Mouse (Mus musculus): ENCODE data around the gene Itfg2. TPM values are rescaled to one million over a fixed set of nuclear protein-coding genes. Genes with fewer than 3 reads are reported as not detected.

The Itfg2 gene
- polyA plus RNA-seq, 1 experiment = 42.2 TPM

GRCm38 (mm10) chr6:128433566-128433965 lies 8.8 kb upstream of the Itfg2 start:
- TF ChIP-seq CTCF (IDR thresholded peaks at IDR 0.05; ENCODE audit: borderline replicate concordance, extremely low read depth, insufficient read depth, insufficient read length) (no peak), POLR2A (IDR thresholded peaks at IDR 0.05; ENCODE audit: borderline replicate concordance, extremely low read depth, insufficient read depth, insufficient read length, poor library complexity, severe bottlenecking) (no peak)
- DNase-seq (ENCODE audit: low read depth) = no peak

- TF ChIP-seq CTCF (IDR thresholded peaks at IDR 0.05; ENCODE audit: borderline replicate concordance, extremely low read depth, insufficient read depth, insufficient read length) = no peak
- TF ChIP-seq POLR2A (IDR thresholded peaks at IDR 0.05; ENCODE audit: borderline replicate concordance, extremely low read depth, insufficient read depth, insufficient read length, poor library complexity, severe bottlenecking) = no peak
These were observed 7.7 kb upstream of the Itfg2 start for GRCm38 (mm10) chr6:128432356-128432915.

GRCm38 (mm10) chr6:128429826-128430225 lies 5.1 kb upstream of the Itfg2 start:
- TF ChIP-seq CTCF (IDR thresholded peaks at IDR 0.05; ENCODE audit: borderline replicate concordance, extremely low read depth, insufficient read depth, insufficient read length) (no peak), POLR2A (IDR thresholded peaks at IDR 0.05; ENCODE audit: borderline replicate concordance, extremely low read depth, insufficient read depth, insufficient read length, poor library complexity, severe bottlenecking) (no peak)
- no peak for DNase-seq (ENCODE audit: low read depth)

More at GRCm38 (mm10) chr6:128432356-128432915, 7.7 kb upstream of the Itfg2 start:
- DNase-seq (ENCODE audit: low read depth) = peak; percentile 29

- DNase-seq (ENCODE audit: low read depth) = no peak
These were observed 4.6 kb upstream of the Itfg2 start for GRCm38 (mm10) chr6:128429300-128429699.

GRCm38 (mm10) chr6:128427571-128427970 lies 2.8 kb upstream of the Itfg2 start:
- no peak for TF ChIP-seq POLR2A (IDR thresholded peaks at IDR 0.05; ENCODE audit: borderline replicate concordance, extremely low read depth, insufficient read depth, insufficient read length, poor library complexity, severe bottlenecking)
- no peak for TF ChIP-seq CTCF (IDR thresholded peaks at IDR 0.05; ENCODE audit: borderline replicate concordance, extremely low read depth, insufficient read depth, insufficient read length)
- no peak for DNase-seq (ENCODE audit: low read depth)

More at GRCm38 (mm10) chr6:128429300-128429699, 4.6 kb upstream of the Itfg2 start:
- TF ChIP-seq POLR2A (IDR thresholded peaks at IDR 0.05; ENCODE audit: borderline replicate concordance, extremely low read depth, insufficient read depth, insufficient read length, poor library complexity, severe bottlenecking) (no peak), CTCF (IDR thresholded peaks at IDR 0.05; ENCODE audit: borderline replicate concordance, extremely low read depth, insufficient read depth, insufficient read length) (no peak)

GRCm38 (mm10) chr6:128425046-128425445 lies 315 bp upstream of the Itfg2 start:
- DNase-seq (ENCODE audit: low read depth) = no peak
- TF ChIP-seq CTCF (IDR thresholded peaks at IDR 0.05; ENCODE audit: borderline replicate concordance, extremely low read depth, insufficient read depth, insufficient read length) = no peak
- no peak for TF ChIP-seq POLR2A (IDR thresholded peaks at IDR 0.05; ENCODE audit: borderline replicate concordance, extremely low read depth, insufficient read depth, insufficient read length, poor library complexity, severe bottlenecking)

GRCm38 (mm10) chr6:128423496-128424268 lies 1.0 kb downstream of the Itfg2 start:
- TF ChIP-seq POLR2A (IDR thresholded peaks at IDR 0.05; ENCODE audit: borderline replicate concordance, extremely low read depth, insufficient read depth, insufficient read length, poor library complexity, severe bottlenecking) (no peak), CTCF (IDR thresholded peaks at IDR 0.05; ENCODE audit: borderline replicate concordance, extremely low read depth, insufficient read depth, insufficient read length) (no peak)
- peak; percentile 49 for DNase-seq (ENCODE audit: low read depth)

- DNase-seq (ENCODE audit: low read depth) = no peak
- TF ChIP-seq POLR2A (IDR thresholded peaks at IDR 0.05; ENCODE audit: borderline replicate concordance, extremely low read depth, insufficient read depth, insufficient read length, poor library complexity, severe bottlenecking) (no peak), CTCF (IDR thresholded peaks at IDR 0.05; ENCODE audit: borderline replicate concordance, extremely low read depth, insufficient read depth, insufficient read length) (no peak)
These were observed 3.3 kb downstream of the Itfg2 start for GRCm38 (mm10) chr6:128421480-128421879.

- no peak for TF ChIP-seq CTCF (IDR thresholded peaks at IDR 0.05; ENCODE audit: borderline replicate concordance, extremely low read depth, insufficient read depth, insufficient read length)
- no peak for TF ChIP-seq POLR2A (IDR thresholded peaks at IDR 0.05; ENCODE audit: borderline replicate concordance, extremely low read depth, insufficient read depth, insufficient read length, poor library complexity, severe bottlenecking)
- DNase-seq (ENCODE audit: low read depth) = no peak
These were observed 3.7 kb downstream of the Itfg2 start for GRCm38 (mm10) chr6:128421036-128421435.

- TF ChIP-seq POLR2A (IDR thresholded peaks at IDR 0.05; ENCODE audit: borderline replicate concordance, extremely low read depth, insufficient read depth, insufficient read length, poor library complexity, severe bottlenecking) = no peak
- no peak for TF ChIP-seq CTCF (IDR thresholded peaks at IDR 0.05; ENCODE audit: borderline replicate concordance, extremely low read depth, insufficient read depth, insufficient read length)
- DNase-seq (ENCODE audit: low read depth) = no peak
These were observed 6.7 kb downstream of the Itfg2 start for GRCm38 (mm10) chr6:128418076-128418475.

- TF ChIP-seq POLR2A (IDR thresholded peaks at IDR 0.05; ENCODE audit: borderline replicate concordance, extremely low read depth, insufficient read depth, insufficient read length, poor library complexity, severe bottlenecking) (no peak), CTCF (IDR thresholded peaks at IDR 0.05; ENCODE audit: borderline replicate concordance, extremely low read depth, insufficient read depth, insufficient read length) (no peak)
- DNase-seq (ENCODE audit: low read depth) = no peak
These were observed 8.6 kb downstream of the Itfg2 start for GRCm38 (mm10) chr6:128416169-128416568.

- peak; percentile 81 for DNase-seq (ENCODE audit: low read depth)
- TF ChIP-seq POLR2A (IDR thresholded peaks at IDR 0.05; ENCODE audit: borderline replicate concordance, extremely low read depth, insufficient read depth, insufficient read length, poor library complexity, severe bottlenecking) (no peak), CTCF (IDR thresholded peaks at IDR 0.05; ENCODE audit: borderline replicate concordance, extremely low read depth, insufficient read depth, insufficient read length) (peak; percentile 79; the same call in 1 of the 2 replicates)
These were observed 13.6 kb downstream of the Itfg2 start for GRCm38 (mm10) chr6:128411115-128411514.

Data from brain, embryonic 14.5 days (tissue).